Comparison of ENCODE assay signal across 8 mouse cellular contexts in the genomic region with DNA sequence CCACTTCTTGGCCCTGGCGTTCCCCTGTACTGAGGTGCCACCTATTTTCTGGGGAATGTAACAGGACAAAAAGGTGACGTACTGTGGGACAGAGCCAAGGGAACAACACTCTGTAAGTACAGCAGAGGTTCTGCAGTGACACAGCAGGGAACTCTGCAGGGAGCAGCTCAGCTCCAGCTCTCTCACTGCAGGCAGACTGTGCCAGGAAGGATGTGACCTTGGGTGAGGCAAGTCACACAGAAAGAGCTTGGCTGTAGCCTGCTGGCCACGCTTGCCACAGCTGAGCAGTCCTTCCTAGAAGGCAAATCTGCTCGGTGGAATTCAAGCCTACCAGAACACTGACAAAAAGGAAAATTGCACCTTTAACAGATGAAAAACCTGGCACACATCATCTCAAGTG. TPM values are rescaled to one million over a fixed set of nuclear protein-coding genes. Genes with fewer than 3 reads are reported as not detected.
DNase-seq lines count a peak whose midpoint lies in the region; ATAC-seq and TF ChIP-seq lines count a peak whose summit lies in the region.

No protein-coding gene starts in this region.

- no peaks in the 10 kb centered on the region for H3K9me3 ChIP-seq in lung, postnatal 0 days (ENCODE audit: low read length)

- H3K4me2 ChIP-seq in lung, postnatal 0 days (replicated peaks; ENCODE audit: low read depth, low read length) = no peak overlapping the region

- 33% methylated on average over 4 of the region's 4 CpGs for WGBS in lung, postnatal 0 days

- peak; percentile 34 for TF ChIP-seq CTCF in layer of hippocampus, adult 2 months (conservative IDR thresholded peaks at IDR 0.05)
- no peak; the same call in 1 of the 2 replicates for TF ChIP-seq CTCF in embryonic fibroblast, embryonic 13.5 days (IDR thresholded peaks at IDR 0.05; ENCODE audit: borderline replicate concordance, insufficient read depth, low read length)
- peak; percentile 44 for TF ChIP-seq CTCF in lung, postnatal 0 days (IDR thresholded peaks at IDR 0.05)

- no peak overlapping the region for H3K9ac ChIP-seq in lung, postnatal 0 days (replicated peaks; ENCODE audit: low read depth)

- no peak for DNase-seq in layer of hippocampus, adult 2 months (ENCODE audit: low spot score in 2 of 2)
- DNase-seq in layer of hippocampus, adult 8-10 months (ENCODE audit: low spot score in 2 of 2) = no peak
- DNase-seq in R1 (ENCODE audit: low read depth, low spot score) = peak; percentile 88
- DNase-seq in lung, postnatal 0 days (ENCODE audit: low spot score) = peak; percentile 70
- DNase-seq in urinary bladder, postnatal 4 days (ENCODE audit: low spot score in 2 of 2) = peak; percentile 42 to 60
- DNase-seq in natural killer cell, adult 2 months (ENCODE audit: low spot score in 2 of 2) = no peak

- no peak for TF ChIP-seq POLR2A in embryonic fibroblast, embryonic 13.5 days (IDR thresholded peaks at IDR 0.05; ENCODE audit: low read depth, low read length)

- peak; percentile 46 to 65; a peak in 2 of 4 replicates for ATAC-seq in hematopoietic stem cell, adult 5-6 weeks (replicated peaks in 1 of 2; ENCODE audit: insufficient read depth in 1 of 2, low FRiP score in 2 of 2, low TSS enrichment in 1 of 2, low read depth in 1 of 2, poor library complexity in 2 of 2, severe bottlenecking in 2 of 2)
- peak; percentile 78 for ATAC-seq in lung, postnatal 0 days

- H3K4me3 ChIP-seq in layer of hippocampus, adult 2 months = no peak overlapping the region
- H3K4me3 ChIP-seq in embryonic fibroblast, embryonic 13.5 days (ENCODE audit: insufficient read depth, low read length) = no peak overlapping the region
- H3K4me3 ChIP-seq in lung, postnatal 0 days (ENCODE audit: low read depth, low read length) = no peak overlapping the region

- peaks cover 2% of the 10 kb centered on the region; the same call in 1 of the 2 replicates for H3K4me1 ChIP-seq in embryonic fibroblast, embryonic 13.5 days (ENCODE audit: control insufficient read depth, insufficient read depth, low read length)
- peaks cover 31% of the 10 kb centered on the region for H3K4me1 ChIP-seq in lung, postnatal 0 days (ENCODE audit: insufficient read depth, low read depth, low read length)

- H3K27me3 ChIP-seq in lung, postnatal 0 days (replicated peaks; ENCODE audit: insufficient read depth, low read length) = no peaks in the 10 kb centered on the region

- no peak for TF ChIP-seq EP300 in lung, postnatal 0 days (IDR thresholded peaks at IDR 0.05)

- H3K27ac ChIP-seq in layer of hippocampus, adult 2 months = peak overlapping the region; percentile 51
- peak overlapping the region; percentile 65; the same call in 1 of the 2 replicates for H3K27ac ChIP-seq in embryonic fibroblast, embryonic 13.5 days (ENCODE audit: insufficient read depth, low read length)
- H3K27ac ChIP-seq in lung, postnatal 0 days (ENCODE audit: low read length) = peak overlapping the region; percentile 72

- H3K36me3 ChIP-seq in lung, postnatal 0 days (ENCODE audit: insufficient read depth, low read length) = no peaks in the 10 kb centered on the region

RNA-seq across cellular contexts. Expression of a gene that starts 8.3 kb away (rescaled TPM):
- 10 to 100 TPM; 40.0 to 41.7 TPM for total RNA-seq in layer of hippocampus, adult 2 months (2021)
- 10 to 100 TPM; 43.9 to 48.4 (median 46.2) TPM for total RNA-seq in layer of hippocampus, adult 8-10 months (2022)
- polyA plus RNA-seq in embryonic fibroblast, embryonic 13.5 days (2011; ENCODE audit: insufficient read length, low read depth, missing spikeins) = 75.6 and 83.8 TPM in 2 replicates
- total RNA-seq in hematopoietic stem cell, adult 5-6 weeks (2017) = 43.2 and 51.2 TPM in 2 replicates
- 57.2 and 64.6 TPM in 2 replicates for polyA plus RNA-seq in lung, postnatal 0 days (2015; fragmentation: Nextera tagmentation; extraction: Ambion mirVana)

RNA-seq across cellular contexts. Expression of a gene that starts 55.8 kb away (rescaled TPM):
- total RNA-seq in layer of hippocampus, adult 2 months (2021) = 10 to 100 TPM; 67.4 to 75.9 TPM
- 10 to 100 TPM; 57.5 to 69.7 (median 63.6) TPM for total RNA-seq in layer of hippocampus, adult 8-10 months (2022)
- polyA plus RNA-seq in embryonic fibroblast, embryonic 13.5 days (2011; ENCODE audit: insufficient read length, low read depth, missing spikeins) = 47.5 and 52.0 TPM in 2 replicates
- 27.0 and 28.4 TPM in 2 replicates for total RNA-seq in hematopoietic stem cell, adult 5-6 weeks (2017)
- 163 and 210 TPM in 2 replicates for polyA plus RNA-seq in lung, postnatal 0 days (2015; fragmentation: Nextera tagmentation; extraction: Ambion mirVana)

RNA-seq across cellular contexts. Expression of a gene that starts 55.8 kb away (rescaled TPM):
- 1 to 10 TPM in 1 of 2 experiments, under 1 TPM in 1; 0.97 to 1.3 TPM for total RNA-seq in layer of hippocampus, adult 2 months (2021)
- 1 to 10 TPM in 1 of 4 experiments, under 1 TPM in 3; 0.81 to 2.1 (median 0.92) TPM for total RNA-seq in layer of hippocampus, adult 8-10 months (2022)
- 12.1 and 18.5 TPM in 2 replicates for polyA plus RNA-seq in embryonic fibroblast, embryonic 13.5 days (2011; ENCODE audit: insufficient read length, low read depth, missing spikeins)
- 30.1 and 31.7 TPM in 2 replicates for total RNA-seq in hematopoietic stem cell, adult 5-6 weeks (2017)
- 1.8 and 2.2 TPM in 2 replicates for polyA plus RNA-seq in lung, postnatal 0 days (2015; fragmentation: Nextera tagmentation; extraction: Ambion mirVana)

Comparison
In these comparisons a context has a peak if more than half of its experiments do, and no peak if none do; other contexts are left out.
1. DNase-seq: peak in R1 (single experiment), lung, postnatal 0 days (single experiment) and urinary bladder, postnatal 4 days (2 of 2); none in layer of hippocampus, adult 2 months (0 of 2), layer of hippocampus, adult 8-10 months (0 of 2) and natural killer cell, adult 2 months (0 of 2).
2. Peak in every context shown above with its lines, with median percentiles within 50 percentile points of each other: H3K27ac ChIP-seq.